Mouse (Mus musculus) lung, adult 2 months (tissue): ENCODE data around the gene Cela3b. TPM values are rescaled to one million over a fixed set of nuclear protein-coding genes. Genes with fewer than 3 reads are reported as not detected.

Experiments used
- DNase-seq: peaks from one replicate; pipeline ENCODE4 v3.0.0; 2022
- H3K4me1 ChIP-seq: fragments of 200-500 bp; 2 replicates; pipeline ENCODE4 v1.6.1; 2011; ENCODE audit warnings: low read length; ENCODE audit not compliant: control insufficient read depth, insufficient read depth
- H3K4me3 ChIP-seq: fragments of 200-500 bp; replicated peaks from 2 replicates; pipeline ENCODE3; 2011; ENCODE audit warnings: low read depth, mild to moderate bottlenecking, control low read depth, low read length; ENCODE audit errors: extremely low read depth
- CTCF ChIP-seq: fragments of 200-500 bp; IDR thresholded peaks from 2 replicates; pipeline ENCODE4 v1.5.1; 2011; ENCODE audit warnings: mild to moderate bottlenecking, low read length, control low read depth; ENCODE audit not compliant: insufficient read depth
- POLR2A ChIP-seq: fragments of 200-500 bp; IDR thresholded peaks from 2 replicates; pipeline ENCODE4 v1.6.1; 2011; ENCODE audit warnings: low read depth, mild to moderate bottlenecking, control low read depth, low read length, borderline replicate concordance; ENCODE audit errors: extremely low read depth
- WGBS: fragments of 180-500 bp; shearing (Covaris S2); methylation state at CpG from one replicate; pipeline ENCODE4 v1.1.7; 2018; 5-methylcytosine and 5-hydroxymethylcytosine counted together
- polyA plus RNA-seq: library from polyadenylated mRNA; depleted of rRNA; stranded (reverse); fragments of >200 nt; gene quantifications from 2 replicates; pipeline ENCODE4 v1.2.3, GENCODE M21; 2012

Gene Cela3b
- polyA plus RNA-seq, 1 experiment, result 0.57 TPM

- peaks cover 10% of the 10 kb centered on the region for H3K4me1 ChIP-seq
- 56% methylated on average over 8 of the region's 8 CpGs for WGBS
- TF ChIP-seq CTCF, result no peak
- no peak for TF ChIP-seq POLR2A
- no peak overlapping the region for H3K4me3 ChIP-seq
- no peak for DNase-seq
Observed at GRCm38 (mm10) chr4:137471326-137471725, 41.0 kb upstream of the Cela3b start.

DNA sequence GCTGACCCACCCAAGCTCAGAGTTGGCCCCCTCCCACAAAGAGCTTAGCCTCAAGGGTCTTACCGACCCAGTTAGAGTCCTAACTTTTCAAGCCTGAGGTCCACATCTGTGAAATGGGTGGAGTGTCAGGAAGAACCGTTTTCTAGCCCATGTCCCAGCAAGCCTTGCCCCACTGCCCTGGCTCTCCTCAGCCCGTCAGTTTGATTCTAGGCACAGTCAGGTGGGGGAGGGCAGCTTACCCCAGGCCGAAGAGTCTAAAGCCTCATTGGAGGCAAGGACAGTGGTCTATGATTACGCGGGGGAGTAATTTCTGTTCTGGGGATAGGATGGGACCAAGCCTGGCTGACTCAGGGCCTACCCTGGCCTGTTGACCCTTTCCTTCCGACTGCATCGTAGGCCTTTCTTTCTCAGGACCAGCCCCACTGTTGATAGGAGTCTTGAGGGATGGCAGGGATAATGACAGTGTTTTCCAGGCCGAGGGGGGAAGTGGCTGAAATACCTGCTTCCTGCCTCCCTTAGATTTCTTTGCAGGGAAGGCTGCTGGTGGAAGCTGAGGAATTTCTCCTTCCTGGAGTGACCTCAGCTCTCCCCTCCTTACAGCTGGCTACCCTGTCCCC lies 40.5 kb upstream of the Cela3b start:
- WGBS, result 59% methylated on average over 9 of the region's 9 CpGs
- no peak for DNase-seq

GRCm38 (mm10) chr4:137469845-137470692 lies 39.7 kb upstream of the Cela3b start:
- TF ChIP-seq CTCF (no peak), POLR2A (no peak)
- DNase-seq, result no peak
- H3K4me3 ChIP-seq, result no peak overlapping the region
- 49% methylated on average over 15 of the region's 15 CpGs for WGBS
- H3K4me1 ChIP-seq, result peaks cover 10% of the 10 kb centered on the region

More for the DNA sequence above, 40.5 kb upstream of the Cela3b start:
- no peak overlapping the region for H3K4me3 ChIP-seq
- TF ChIP-seq CTCF (no peak), POLR2A (no peak)
- H3K4me1 ChIP-seq, result peaks cover 10% of the 10 kb centered on the region

DNA sequence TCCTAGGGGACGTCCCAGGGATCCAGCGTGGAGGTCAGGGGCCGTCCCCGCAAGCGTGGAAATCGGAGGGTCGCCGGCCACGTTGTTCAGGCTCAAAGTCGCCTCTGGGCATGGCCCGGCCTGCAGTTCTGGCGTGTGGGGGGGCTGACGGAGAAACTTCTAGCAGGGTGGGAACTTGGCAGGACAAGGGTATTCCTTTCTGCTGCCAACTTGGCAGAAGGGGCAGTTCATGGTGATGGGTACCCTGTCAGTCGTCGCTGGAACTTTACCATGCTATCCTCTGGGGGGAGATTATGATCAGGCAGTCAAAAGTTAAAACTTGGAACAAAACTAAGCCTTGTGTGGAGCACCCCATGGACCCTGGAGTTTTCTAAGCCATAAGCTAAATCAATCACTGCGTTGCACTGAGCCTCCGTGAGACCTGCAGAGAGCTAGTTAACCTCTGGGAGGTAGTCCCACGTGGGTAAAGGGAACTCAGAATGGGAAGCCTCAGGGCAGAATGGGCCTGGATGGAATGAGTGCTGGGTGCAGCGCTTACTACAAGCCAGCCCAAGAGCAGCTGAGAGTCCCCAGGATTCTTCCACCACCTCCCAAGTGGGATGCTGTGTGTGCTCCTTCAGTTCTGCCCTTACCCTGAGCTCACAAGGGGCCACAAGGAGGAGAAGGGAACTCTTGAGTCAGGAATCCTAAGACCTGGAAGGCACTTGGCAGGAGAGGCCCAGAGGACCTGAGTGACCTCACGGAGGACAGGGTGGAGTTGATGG lies 38.9 kb upstream of the Cela3b start:
- 10% methylated on average over 20 of the region's 20 CpGs for WGBS
- DNase-seq, result peak; percentile 60
- H3K4me1 ChIP-seq, result peaks cover 10% of the 10 kb centered on the region
- peak overlapping the region; percentile 71 for H3K4me3 ChIP-seq
- TF ChIP-seq POLR2A (0 out of 2 replicates have a peak, but pooled peaks have one; percentile 5), CTCF (no peak)

- Histone ChIP-seq H3K4me3 (peak within 1 kb of the TSS; percentile 71), H3K4me1 (peaks cover 6% of the 10 kb centered on the region)
- WGBS, result 2% methylated on average over 68 of the region's 72 CpGs
- TF ChIP-seq POLR2A (peak; percentile 45; the same call in 1 of the 2 replicates), CTCF (no peak)
- peak; percentile 96 for DNase-seq
Observed at GRCm38 (mm10) chr4:137468260-137469080, 38.1 kb upstream of the Cela3b start, which contains the start of gene Hspg2. Hspg2 (plus strand) TSS chr4:137468769.

- DNase-seq, result no peak
- no peak for TF ChIP-seq POLR2A
- Histone ChIP-seq H3K4me1 (peaks cover 6% of the 10 kb centered on the region), H3K4me3 (no peak overlapping the region)
- WGBS, result 82% methylated on average over 2 of the region's 2 CpGs
Observed at GRCm38 (mm10) chr4:137467525-137467924, 37.2 kb upstream of the Cela3b start.

GRCm38 (mm10) chr4:137466991-137467390 lies 36.7 kb upstream of the Cela3b start:
- TF ChIP-seq POLR2A (no peak), CTCF (no peak)
- DNase-seq, result no peak
- H3K4me3 ChIP-seq, result no peak overlapping the region
- peaks cover 6% of the 10 kb centered on the region for H3K4me1 ChIP-seq
- 68% methylated on average over 4 of the region's 4 CpGs for WGBS

DNA sequence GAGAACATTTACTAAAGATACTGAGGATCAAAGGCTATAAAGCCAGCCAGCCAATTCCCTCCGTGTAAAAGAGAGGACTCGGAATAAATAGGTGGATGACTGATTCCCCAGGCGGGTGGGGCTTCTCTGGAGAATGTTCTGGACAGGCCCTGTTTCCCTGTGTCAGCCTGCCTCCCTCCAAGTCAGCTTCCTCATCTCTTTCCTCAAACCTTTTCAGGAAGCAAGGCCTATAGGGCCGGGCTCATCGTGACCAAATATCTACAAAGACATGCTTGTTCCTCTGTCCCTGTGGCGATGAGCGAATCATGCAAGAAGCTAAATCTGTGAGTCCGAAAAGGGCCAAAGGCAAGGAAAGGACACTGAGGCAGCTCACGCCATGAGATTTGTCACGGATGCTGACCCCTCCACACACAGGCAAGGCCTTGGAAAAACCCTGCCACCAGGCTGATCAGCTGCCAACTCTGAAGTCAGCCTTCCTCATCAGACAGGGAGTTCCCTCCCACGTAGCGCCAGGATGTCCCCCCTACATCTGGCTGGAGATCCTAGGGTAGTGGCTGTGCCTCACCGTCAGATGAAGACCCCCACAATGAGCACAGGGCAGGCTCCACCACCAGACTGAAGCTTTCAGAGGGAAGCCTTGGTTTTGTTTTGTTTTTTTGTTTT lies 34.9 kb upstream of the Cela3b start:
- H3K4me1 ChIP-seq, result peaks cover 6% of the 10 kb centered on the region
- no peak for TF ChIP-seq POLR2A
- TF ChIP-seq CTCF, result no peak
- no peak overlapping the region for H3K4me3 ChIP-seq
- WGBS, result 49% methylated on average over 13 of the region's 13 CpGs
- DNase-seq, result no peak
